Comparison of ENCODE assay signal across 9 mouse cellular contexts in the genomic region with DNA sequence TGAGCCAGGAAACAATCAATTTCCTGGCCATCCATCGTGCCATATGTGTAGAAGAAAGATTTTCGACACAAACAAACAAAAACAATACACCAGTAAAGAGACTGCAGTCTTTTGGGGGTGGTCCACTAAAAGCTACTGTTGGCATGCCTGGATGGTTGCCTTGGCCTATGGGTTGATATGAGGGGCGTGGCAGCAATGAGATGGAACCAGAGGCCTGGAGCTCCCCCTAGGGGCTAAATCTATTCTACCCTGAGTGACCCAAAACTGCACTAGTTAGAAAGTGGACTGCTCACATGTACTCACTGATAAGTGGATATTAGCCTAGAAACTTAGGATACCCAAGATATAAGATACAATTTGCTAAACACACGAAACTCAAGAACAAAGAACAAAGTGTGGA.
DNase-seq lines count a peak whose midpoint lies in the region; ATAC-seq lines count a peak whose summit lies in the region.
"Had no signal": no experiment of that assay in that cellular context is flagged by ENCODE, and none has a peak within 500 bp of the region (broad histone marks: within the 10 kb centered on the region; RNA-seq: fewer than 3 reads in every experiment).

No protein-coding gene starts in this region.

- no peaks in the 10 kb centered on the region for H3K27me3 ChIP-seq in limb, embryonic 11.5 days (ENCODE audit: control insufficient read depth, insufficient read depth, low read length)
- H3K27me3 ChIP-seq in limb, embryonic 10.5 days (ENCODE audit: low read depth, poor library complexity, severe bottlenecking): no peaks in the 10 kb centered on the region
- H3K27me3 ChIP-seq in intestine, embryonic 15.5 days (replicated peaks): no peaks in the 10 kb centered on the region
- H3K27me3 ChIP-seq: megakaryocyte, embryonic 14.5 days had no signal

- 69% methylated on average over 4 of the region's 4 CpGs for WGBS in limb, embryonic 11.5 days
- 68% methylated on average over 4 of the region's 4 CpGs for WGBS in limb, embryonic 10.5 days
- WGBS in intestine, embryonic 15.5 days: 70% methylated on average over 4 of the region's 4 CpGs

- H3K9me3 ChIP-seq in limb, embryonic 11.5 days (ENCODE audit: control insufficient read depth, low read length): no peaks in the 10 kb centered on the region
- no peaks in the 10 kb centered on the region for H3K9me3 ChIP-seq in limb, embryonic 10.5 days (replicated peaks)
- H3K9me3 ChIP-seq in intestine, embryonic 15.5 days: no peaks in the 10 kb centered on the region
- H3K9me3 ChIP-seq: megakaryocyte, embryonic 14.5 days had no signal

- no peaks in the 10 kb centered on the region for H3K36me3 ChIP-seq in limb, embryonic 11.5 days (ENCODE audit: control insufficient read depth, insufficient read depth, low read length)
- H3K36me3 ChIP-seq in limb, embryonic 10.5 days: no peaks in the 10 kb centered on the region
- no peaks in the 10 kb centered on the region for H3K36me3 ChIP-seq in intestine, embryonic 15.5 days

- H3K9ac ChIP-seq in limb, embryonic 11.5 days (ENCODE audit: low read length): no peak overlapping the region
- no peak overlapping the region for H3K9ac ChIP-seq in intestine, embryonic 15.5 days

- no peak overlapping the region for H3K27ac ChIP-seq in limb, embryonic 11.5 days (replicated peaks; ENCODE audit: low read depth, low read length)
- H3K27ac ChIP-seq in limb, embryonic 10.5 days: no peak overlapping the region
- no peak overlapping the region for H3K27ac ChIP-seq in intestine, embryonic 15.5 days

- peak; percentile 33 for DNase-seq in limb, embryonic 11.5 days (ENCODE audit: low spot score)
- no peak for DNase-seq in limb, embryonic 10.5 days (ENCODE audit: low spot score)
- peak; percentile 5 for DNase-seq in WW6 (ENCODE audit: low read depth, low spot score)
- peak; percentile 69 for DNase-seq in liver
- peak; percentile 17 for DNase-seq in retina, postnatal 1 day

- no peak overlapping the region for H3K4me3 ChIP-seq in limb, embryonic 11.5 days (ENCODE audit: low read depth, low read length)
- no peak overlapping the region for H3K4me3 ChIP-seq in limb, embryonic 10.5 days
- H3K4me3 ChIP-seq in intestine, embryonic 15.5 days (replicated peaks): no peak overlapping the region
- H3K4me3 ChIP-seq: megakaryocyte, embryonic 14.5 days had no signal

- no peak overlapping the region for H3K4me2 ChIP-seq in limb, embryonic 11.5 days (ENCODE audit: low read depth, severe bottlenecking)
- no peak overlapping the region for H3K4me2 ChIP-seq in intestine, embryonic 15.5 days (replicated peaks)

- no peak for ATAC-seq in limb, embryonic 11.5 days (ENCODE audit: insufficient number of reproducible peaks, low FRiP score, low TSS enrichment, low read depth)
- ATAC-seq in common myeloid progenitor, adult 5-6 weeks (replicated peaks; ENCODE audit: low read depth, poor library complexity, severe bottlenecking): peak; percentile 64
- ATAC-seq in hematopoietic stem cell, adult 5-6 weeks (replicated peaks in 1 of 2; ENCODE audit: insufficient read depth in 1 of 2, low FRiP score in 2 of 2, low TSS enrichment in 1 of 2, low read depth in 1 of 2, poor library complexity in 2 of 2, severe bottlenecking in 2 of 2): peak; percentile 83 to 86
- ATAC-seq in intestine, embryonic 15.5 days: no peak

- H3K4me1 ChIP-seq in limb, embryonic 11.5 days (ENCODE audit: control insufficient read depth, insufficient read depth, low read length): no peaks in the 10 kb centered on the region
- no peaks in the 10 kb centered on the region for H3K4me1 ChIP-seq in limb, embryonic 10.5 days
- no peaks in the 10 kb centered on the region for H3K4me1 ChIP-seq in intestine, embryonic 15.5 days (replicated peaks)

Comparison
In these comparisons a context has a peak if more than half of its experiments do, and no peak if none do; other contexts are left out.
1. ATAC-seq: peak in common myeloid progenitor, adult 5-6 weeks (single experiment) and hematopoietic stem cell, adult 5-6 weeks (2 of 2); none in limb, embryonic 11.5 days (single experiment) and intestine, embryonic 15.5 days (single experiment).